Mouse (Mus musculus): ENCODE data around the gene Podnl1.

Podnl1 gene

DNA sequence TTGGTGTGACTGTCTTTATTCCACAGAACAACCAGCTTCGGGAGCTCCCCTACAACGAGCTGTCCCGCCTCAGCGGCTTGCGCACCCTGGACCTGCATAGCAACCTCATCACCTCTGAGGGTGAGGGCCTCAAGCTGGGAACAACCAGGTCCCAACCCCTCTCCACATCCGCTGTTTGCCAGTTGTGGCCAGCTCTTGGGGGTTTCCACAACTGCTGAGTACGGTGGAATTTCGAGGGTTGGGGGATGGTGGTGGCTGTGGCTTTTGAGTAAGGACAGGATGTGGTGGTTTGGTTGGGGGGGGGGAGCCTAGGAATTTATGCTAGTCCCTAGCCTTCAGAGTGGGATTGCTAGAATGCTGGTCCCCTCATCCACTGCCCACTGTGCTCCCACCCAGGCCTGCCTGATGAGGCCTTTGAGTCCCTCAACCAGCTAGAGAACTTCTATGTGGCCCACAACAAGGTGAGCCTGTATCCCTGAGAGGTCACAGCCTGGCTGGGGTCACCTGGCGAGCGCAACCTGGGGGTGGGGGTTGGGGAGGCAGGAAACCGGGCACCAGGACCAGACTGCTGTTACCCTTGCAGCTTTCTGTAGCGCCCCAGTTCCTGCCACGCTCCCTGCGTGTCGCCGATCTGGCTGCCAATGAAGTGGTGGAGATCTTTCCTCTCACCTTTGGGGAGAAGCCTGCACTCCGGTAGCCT, 1.6 kb downstream of the Podnl1 start:
- no peak for DNase-seq (ENCODE audit: low read depth)

DNA sequence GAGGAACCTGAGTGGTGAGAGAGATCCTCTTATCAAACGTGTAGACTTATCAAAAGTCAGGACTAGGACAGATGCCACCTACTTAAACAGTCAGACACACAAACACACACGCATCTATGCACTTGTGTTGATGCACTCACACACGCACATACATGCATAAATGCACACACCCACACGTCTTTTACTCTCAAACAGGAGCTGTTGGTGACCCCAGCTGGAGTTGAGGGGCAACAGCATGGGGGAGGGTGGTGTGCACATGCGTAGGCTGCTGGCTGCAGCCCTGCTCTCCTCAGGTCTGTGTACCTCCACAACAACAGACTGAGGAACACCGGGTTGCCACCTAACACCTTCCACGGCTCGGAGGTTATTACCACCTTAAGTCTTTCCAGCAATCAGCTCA, 2.5 kb downstream of the Podnl1 start:
- DNase-seq (ENCODE audit: low read depth) = no peak

DNA sequence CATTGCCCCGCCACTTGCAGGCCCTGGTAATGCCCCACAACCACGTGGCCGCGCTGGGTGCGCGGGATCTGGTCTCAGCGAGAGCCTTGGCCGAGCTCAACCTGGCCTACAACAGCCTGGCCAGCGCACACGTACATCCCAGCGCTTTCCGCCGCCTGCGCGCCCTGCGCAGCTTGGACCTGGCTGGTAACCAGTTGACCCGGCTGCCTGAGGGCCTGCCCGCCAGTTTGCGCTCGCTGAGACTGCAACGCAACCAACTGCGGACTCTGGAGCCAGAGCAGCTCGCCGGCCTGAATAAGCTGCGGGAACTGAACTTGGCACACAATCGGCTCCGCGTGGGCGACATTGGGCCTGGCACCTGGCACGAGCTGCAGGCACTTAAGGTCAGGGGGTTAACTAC, 5.0 kb downstream of the Podnl1 start:
- no peak for DNase-seq (ENCODE audit: low read depth)

DNA sequence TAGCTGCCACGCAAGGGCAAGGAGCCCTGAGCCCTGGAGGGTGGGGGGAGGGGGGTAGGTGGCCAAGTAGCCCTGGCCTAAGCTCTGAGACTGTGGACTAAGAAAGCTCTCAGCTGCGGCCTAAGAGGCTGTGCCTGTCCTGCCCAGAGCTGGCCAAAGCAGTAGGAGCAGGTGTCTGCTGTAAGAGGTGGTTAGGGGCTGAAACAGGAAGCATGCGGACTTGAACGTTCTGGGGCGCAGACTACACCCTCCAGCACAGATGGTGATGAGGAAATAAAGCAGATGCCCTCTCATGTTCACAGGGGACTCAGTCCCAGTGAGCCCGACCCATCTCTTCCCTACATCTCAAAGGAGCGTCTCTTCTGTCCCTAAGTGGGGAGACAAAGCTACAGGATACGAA, 6.4 kb downstream of the Podnl1 start:
- DNase-seq (ENCODE audit: low read depth) = no peak

DNA sequence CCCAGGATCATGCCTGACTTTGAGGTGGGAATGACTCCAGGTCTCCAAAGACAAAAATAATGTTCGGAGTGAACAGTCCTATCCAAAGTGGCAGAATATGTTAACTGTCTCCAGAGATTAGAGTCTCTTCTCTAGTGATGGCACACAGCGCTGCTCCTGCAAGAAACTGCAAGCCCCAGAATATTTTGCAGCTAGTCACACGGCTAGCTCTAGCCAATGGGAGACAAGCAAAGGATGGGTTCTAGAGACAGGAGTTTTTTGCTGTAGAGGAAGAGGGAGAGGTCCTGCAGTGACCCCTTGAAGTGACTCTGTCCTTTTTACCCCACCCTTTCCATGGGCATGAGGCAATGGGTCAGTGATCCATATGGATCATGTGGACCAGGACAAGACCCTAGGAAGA, 12.1 kb downstream of the Podnl1 start:
- DNase-seq (ENCODE audit: low read depth) = no peak

DNA sequence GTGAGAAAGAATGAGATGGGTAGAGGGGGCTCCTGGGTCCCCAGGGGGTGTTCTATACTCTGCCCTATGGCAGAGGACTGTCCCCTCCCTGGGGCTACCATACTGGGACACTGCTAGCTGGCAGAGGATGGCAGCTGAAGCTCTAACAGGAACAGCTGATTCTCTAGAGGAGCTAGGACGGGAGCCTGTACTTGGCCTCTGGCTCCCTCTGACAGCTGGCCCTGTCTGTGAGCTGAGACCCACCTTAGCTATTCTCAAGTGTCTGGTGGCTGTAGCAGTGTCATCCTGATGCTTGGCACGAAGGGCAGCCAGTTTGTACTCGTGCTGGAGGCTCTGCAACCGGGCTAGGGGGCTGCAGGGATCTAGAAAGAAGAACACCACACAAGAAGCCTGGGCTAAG, 15.0 kb downstream of the Podnl1 start:
- DNase-seq (ENCODE audit: low read depth) = no peak

DNA sequence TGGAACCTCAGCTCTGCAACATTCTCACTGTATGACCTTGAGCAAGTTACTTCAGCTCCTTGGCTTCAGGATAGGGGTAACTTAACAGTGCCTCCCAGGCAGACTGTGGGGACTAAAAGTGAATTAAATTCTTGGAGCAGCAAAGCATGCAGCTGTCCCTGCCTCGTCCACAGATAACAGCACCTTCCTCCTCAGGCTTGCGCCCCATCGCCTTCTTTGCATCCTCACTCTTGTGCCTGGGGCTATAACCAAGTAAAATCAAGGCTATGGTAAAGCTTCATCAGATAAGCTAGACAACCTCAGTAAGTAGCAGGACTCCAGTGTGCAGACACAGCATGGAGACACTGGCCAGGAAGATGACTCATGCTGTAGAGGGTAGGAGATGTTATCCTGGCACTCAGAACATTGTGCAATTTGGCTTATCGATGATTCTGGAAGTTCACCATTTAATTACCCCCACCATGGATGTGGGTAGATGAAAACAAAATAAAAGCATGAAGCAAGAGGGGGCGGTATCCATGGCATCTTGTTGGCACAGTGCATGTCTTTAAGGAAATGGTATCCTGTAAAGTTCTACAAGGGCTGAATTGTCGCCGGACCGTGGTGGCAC, 19.0 kb downstream of the Podnl1 start:
- no peak for DNase-seq (ENCODE audit: low read depth)

DNA sequence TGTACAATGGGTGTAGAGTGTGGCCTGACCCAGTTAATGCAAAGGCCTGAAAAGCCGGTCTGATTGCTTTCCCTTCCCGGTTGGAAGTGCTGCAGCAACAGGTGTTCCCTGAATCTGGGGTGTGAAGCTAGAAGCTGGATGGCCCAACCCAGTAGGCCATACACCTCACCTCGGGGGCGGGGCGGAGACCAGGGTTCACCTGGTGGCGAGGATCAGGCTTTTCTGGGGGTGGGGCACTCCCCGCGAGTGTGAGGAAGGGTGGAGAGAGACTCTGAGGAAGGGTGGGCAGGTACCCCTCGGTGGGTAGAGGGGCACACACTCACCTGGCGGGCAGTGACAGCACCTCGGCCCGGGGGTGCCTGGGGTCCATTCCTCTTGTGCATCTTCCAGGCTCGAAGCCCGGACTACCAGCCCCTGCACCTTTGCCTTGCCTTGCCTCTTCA, 21.6 kb downstream of the Podnl1 start:
- no peak for DNase-seq (ENCODE audit: low read depth)

DNA sequence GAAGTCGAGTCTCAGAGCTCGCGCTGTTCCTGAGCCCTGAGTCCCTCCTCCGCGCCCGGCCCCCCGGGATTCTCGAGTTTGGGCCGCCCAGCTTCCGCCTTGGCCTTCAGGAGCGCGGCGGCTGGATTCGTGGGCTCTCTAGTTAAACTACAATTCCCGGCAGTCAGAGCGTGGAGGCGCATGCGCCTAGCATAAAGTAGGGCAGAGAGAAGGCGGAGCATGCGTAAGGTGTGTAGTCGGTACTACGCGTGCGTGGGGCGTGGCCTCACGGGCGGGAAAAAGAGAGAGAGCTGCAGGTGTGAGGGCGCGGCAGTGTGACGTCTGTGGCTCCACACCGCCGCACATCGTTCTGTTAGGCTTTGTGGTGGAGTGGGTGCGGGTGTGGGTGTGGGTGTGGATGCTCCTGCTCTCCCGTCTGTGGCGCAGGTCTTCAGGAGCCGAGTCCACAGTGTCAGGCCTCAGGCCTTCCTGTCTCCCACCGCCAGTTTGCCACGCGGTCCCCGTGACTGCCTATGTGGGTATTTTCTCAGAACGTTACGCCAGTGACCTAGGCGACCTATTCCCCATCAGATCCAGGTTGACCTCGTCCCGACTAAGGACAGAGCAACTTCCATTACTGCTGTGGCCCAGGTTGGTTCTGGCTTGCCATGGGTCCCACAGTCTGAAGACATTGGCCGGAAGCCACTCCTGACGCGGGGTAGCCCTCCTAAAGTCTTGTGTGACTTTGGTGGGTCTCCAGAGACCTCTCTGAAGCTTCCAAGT, 22.2 kb downstream of the Podnl1 start, which contains the start of the genes Cc2d1a and 4930432K21Rik:
Gene Cc2d1a (minus strand): TSS at position 168 of the 762 bp plus-strand sequence.
Gene 4930432K21Rik (plus strand): TSS at position 257 of the 762 bp plus-strand sequence.
- peak; percentile 85 for DNase-seq (ENCODE audit: low read depth)

DNA sequence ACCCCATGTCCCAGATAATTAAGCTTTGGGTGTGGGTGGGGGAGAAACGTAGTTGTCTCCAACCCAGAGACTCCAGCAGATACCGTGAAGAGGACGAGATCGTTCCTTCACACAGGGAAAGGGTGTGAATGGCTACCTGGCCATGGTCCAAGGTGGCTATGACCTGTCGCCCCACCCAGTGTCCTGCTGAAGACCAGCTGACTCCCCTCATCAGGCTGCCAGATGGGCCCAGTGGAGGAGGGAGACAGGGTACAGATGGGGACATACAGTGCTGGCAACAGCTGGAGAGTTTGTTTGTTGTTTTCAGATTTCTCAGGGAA, 22.7 kb downstream of the Podnl1 start:
- DNase-seq (ENCODE audit: low read depth) = no peak

DNA sequence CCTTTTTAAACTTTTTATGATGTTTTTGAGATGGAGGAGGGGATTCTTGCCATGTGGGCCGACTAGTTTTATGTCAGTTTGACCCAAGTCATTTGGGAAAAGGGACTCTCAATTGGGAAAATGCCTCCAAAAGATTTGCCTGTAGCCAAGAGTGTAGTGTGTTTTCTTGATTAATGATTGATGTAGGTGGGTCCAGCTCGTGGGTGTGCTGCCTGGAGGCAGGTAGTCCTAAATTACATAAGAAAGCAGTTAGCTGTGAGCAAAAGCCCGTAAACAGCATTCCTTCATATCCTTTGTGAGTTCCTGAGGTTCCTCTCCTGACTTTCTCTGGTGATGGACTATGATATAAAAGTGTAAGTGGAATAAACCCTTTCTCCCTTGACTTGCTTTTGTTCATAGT, 23.4 kb downstream of the Podnl1 start:
- no peak for DNase-seq (ENCODE audit: low read depth)

DNA sequence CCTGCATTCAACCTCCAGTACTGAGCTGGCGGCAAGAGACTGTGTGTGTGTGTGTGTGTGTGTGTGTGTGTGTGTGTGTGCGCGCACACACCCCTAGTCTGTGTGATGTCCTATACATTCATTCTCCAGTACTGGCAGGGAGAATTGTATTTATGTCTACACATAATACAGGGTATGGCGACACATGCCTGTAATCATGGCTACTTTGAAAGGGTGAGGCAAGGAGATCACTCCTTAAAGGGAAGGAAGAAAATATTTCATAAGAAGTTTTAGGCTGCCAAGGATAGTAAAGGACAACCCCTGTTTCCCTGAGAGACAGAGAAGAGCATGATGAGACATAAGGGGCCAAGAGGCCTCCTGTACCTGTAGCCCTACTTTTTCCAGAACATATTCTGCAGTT, 31.8 kb downstream of the Podnl1 start:
- DNase-seq (ENCODE audit: low read depth) = no peak

DNA sequence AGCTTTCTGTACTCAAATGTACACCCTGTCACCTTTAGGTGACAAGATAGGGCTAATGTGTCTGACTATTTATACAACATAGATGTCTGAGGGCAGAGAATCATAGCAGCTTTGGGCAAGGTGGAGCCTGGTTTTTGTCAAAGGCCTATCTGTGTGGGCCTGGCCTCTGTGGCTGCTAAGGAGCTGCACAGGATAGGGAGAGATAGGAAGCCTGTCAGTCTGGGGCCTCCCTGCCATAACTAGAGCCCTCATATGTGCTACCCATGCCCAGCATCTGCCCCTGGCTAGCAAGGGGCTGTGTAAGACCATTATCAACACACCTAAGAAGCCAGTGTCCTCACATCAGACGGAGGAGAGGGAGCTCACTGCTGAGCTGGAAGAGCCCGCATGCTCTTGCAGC, 41.9 kb downstream of the Podnl1 start:
- DNase-seq (ENCODE audit: low read depth) = no peak

DNA sequence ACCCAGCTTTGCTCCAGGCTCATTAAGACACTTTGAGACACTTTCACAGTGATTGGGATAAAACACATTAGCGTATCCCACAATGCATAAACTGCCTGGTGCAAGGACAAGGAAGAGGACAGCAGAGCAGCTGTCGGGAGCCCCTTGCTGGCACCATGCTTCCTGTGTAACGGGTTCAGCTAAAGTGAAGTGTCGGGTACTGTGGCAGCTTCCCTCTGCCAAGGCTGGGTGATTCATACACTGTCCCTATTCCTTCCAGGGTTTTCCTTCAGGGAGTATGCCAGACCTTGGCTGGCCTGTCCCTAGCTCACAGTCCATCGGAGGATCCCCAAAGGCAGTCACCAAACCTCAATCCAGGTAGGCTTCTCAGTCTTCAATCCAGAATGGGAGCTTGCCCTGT, 44.3 kb downstream of the Podnl1 start:
- no peak for DNase-seq (ENCODE audit: low read depth)

DNA sequence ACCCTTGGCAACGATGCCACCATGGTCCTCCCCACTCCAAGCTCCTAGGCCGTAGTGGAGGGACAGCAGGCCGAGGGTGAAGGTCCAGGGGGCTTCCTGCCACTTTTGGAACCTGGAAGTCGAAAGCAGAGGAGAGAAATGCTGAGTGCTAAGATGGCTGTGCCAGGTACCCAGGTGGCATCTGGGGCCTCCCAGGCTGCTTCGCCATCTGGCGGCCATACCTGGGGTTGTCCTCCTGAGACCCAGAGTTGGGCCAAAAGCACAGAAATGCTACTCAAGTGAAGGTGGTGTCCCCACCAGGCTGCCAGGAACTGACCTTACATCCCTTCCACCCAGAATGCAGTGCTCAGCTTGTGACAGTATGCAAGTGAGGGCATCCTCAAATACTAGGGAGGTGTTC, 48.1 kb downstream of the Podnl1 start:
- DNase-seq (ENCODE audit: low read depth) = no peak

DNA sequence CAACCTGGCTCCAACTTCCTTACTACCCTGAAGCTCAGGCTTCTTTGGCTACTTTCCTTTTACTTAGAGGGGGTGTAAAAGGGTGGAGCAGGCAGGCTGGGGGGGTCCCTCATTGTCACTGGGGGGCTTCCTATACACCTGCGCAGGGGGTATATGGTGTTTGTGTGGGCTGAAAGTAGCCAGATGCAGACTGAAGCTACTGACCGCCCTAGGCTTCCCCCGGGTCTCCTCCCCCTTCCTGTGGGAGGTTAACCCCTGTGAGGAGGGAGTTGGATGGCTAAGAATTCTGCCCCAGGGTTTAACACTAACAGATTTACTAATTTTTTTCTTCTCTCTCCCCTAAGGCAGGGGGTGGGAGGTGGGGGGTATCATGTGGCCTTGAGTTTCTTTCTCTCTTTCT, 50.8 kb downstream of the Podnl1 start:
- no peak for DNase-seq (ENCODE audit: low read depth)

DNA sequence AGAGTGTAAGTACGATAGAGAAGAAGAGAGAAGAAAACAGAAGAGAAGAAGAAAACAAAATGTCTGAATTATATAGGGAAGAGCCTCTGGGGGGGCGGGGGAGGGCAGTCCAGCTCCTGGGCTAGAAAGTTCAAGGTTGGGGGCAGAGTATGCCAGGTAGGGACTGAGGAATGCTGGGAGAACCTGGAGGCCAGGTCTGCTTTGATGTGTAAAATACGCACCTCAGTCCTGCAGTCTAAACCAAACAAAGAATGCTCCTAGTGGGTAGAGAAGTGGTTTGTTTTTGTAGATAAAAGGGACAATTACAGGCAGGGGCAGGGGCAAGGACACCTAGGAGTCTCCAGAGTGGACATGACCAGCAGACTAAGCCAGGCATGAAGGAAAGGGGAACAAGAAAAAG, 51.6 kb downstream of the Podnl1 start:
- no peak for DNase-seq (ENCODE audit: low read depth)

DNA sequence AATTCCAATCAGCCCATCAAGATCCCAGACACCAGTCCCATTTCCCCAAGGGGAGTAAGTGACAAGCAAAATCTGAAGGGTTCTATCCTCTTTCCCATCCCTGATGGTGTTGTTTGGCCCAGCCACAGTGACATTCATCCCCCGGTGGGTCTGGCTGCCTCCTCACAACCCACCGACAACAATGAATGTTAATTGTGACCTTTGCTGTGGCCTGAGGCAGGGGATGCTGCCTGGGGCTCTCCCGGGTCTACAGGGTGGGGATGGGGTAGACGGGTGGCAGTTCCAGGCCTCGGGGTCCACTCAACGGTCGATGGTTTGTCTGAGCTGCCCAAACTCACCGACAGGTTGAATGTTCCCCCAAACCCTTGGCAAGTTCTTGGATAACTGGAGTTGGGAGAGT, 52.8 kb downstream of the Podnl1 start:
- no peak for DNase-seq (ENCODE audit: low read depth)

DNA sequence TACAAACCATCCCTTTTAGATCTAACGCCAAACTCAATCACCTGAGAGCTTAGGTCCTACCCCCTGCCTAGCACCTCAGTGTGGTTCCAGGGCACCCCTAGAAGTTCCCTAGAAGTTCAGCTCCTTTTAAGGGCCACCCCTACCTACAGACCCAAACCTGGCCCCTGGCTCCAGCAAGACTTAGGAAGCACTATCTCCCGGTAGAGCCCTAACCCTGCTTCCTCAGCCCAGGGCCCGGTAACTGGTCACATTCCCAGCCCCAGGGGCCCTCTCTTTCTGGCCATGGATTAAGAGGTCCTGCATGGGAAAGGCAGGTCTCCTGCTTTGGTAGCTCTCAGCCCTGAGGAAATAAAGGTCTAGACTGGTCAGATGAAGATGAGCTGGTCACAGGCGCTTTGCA, 54.2 kb downstream of the Podnl1 start:
- no peak for DNase-seq (ENCODE audit: low read depth)

DNA sequence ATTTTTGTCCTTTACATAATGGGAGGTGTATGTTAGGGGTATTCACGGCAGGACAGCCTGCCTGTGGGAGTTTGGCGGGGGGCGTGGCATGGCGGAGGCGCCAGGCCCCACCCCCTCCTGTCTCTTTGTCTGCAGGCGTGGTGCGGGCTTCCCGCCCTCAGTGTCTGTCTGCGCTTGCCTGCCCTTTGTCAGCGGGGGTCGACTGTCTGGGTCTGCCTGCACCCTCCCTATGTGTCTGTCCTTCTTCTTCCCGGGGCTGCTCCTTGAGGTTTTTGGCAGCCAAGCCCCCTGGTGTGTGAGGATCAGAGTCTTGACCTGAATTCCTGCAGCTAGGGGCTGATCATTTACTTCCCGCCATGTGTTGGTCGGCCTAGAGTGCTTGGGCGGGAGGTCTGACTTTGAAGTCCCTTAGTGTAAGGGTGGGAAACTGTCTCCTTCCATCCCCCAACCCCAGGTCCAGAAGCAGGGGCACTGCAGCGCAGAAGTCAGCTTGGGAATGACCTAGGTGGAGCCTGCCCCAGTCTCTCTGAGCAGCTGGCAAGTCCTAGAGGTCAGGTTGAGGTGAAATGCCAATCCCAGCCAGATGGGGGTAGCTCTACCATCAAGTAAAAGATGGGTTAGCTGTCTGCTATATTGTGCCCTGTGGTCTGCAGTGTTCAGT, 54.9 kb downstream of the Podnl1 start:
- no peak for DNase-seq (ENCODE audit: low read depth)
